Mouse (Mus musculus): ENCODE results near the gene Olfr704. TPM values are rescaled to one million over a fixed set of nuclear protein-coding genes. Genes with fewer than 3 reads are reported as not detected.

Olfr704 gene
- polyA plus RNA-seq (2012; rRNA removed) = not detected in 2 replicates

GRCm38 (mm10) chr7:106862885-106863284 lies at the start of gene Olfr704:
TSS of gene Olfr704 (plus strand) at chr7:106863185.

GRCm38 (mm10) chr7:106813829-106814228 lies 49.2 kb upstream of the Olfr704 start, which contains the start of gene Olfr701:
TSS of gene Olfr701 (plus strand) at chr7:106814129.

GRCm38 (mm10) chr7:106833793-106834192 lies 29.2 kb upstream of the Olfr704 start, which contains the start of gene Olfr702:
TSS of gene Olfr702 (minus strand) at chr7:106833893.

GRCm38 (mm10) chr7:106843060-106843459 lies 19.9 kb upstream of the Olfr704 start, which contains the start of gene Olfr703:
TSS of gene Olfr703 (plus strand) at chr7:106843360.

GRCm38 (mm10) chr7:106876791-106877190 lies 13.8 kb downstream of the Olfr704 start, which contains the start of gene Olfr705:
TSS of gene Olfr705 (minus strand) at chr7:106876891.

GRCm38 (mm10) chr7:106888062-106888461 lies 25.1 kb downstream of the Olfr704 start, which contains the start of gene Olfr706:
TSS of gene Olfr706 (minus strand) at chr7:106888162.

GRCm38 (mm10) chr7:106901141-106901540 lies 38.2 kb downstream of the Olfr704 start, which contains the start of gene Olfr707:
TSS of gene Olfr707 (minus strand) at chr7:106901241.

GRCm38 (mm10) chr7:106907676-106908075 lies 44.7 kb downstream of the Olfr704 start, which contains the start of gene Olfr1532-ps1:
TSS of gene Olfr1532-ps1 (plus strand) at chr7:106908001.

Other genes with a start within 250 kb of the Olfr704 start
- not detected in 2 replicates for gene Olfr693, start 182.6 kb upstream of the Olfr704 start, polyA plus RNA-seq (2012; rRNA removed)
- not detected in 2 replicates for gene Olfr694, start 171.4 kb upstream of the Olfr704 start, polyA plus RNA-seq (2012; rRNA removed)
- gene Olfr695, start 146.8 kb upstream of the Olfr704 start, polyA plus RNA-seq (2012; rRNA removed) = not detected in 2 replicates
- not detected in 2 replicates for gene Olfr697, start 120.7 kb upstream of the Olfr704 start, polyA plus RNA-seq (2012; rRNA removed)
- gene Olfr698, start 107.8 kb upstream of the Olfr704 start, polyA plus RNA-seq (2012; rRNA removed) = not detected in 2 replicates
- not detected in 2 replicates for gene Olfr699, start 70.0 kb upstream of the Olfr704 start, polyA plus RNA-seq (2012; rRNA removed)
- gene Olfr700, start 54.4 kb upstream of the Olfr704 start, polyA plus RNA-seq (2012; rRNA removed) = not detected in 2 replicates
- gene Olfr701, start 49.1 kb upstream of the Olfr704 start, polyA plus RNA-seq (2012; rRNA removed) = not detected in 2 replicates
- not detected in 2 replicates for gene Olfr702, start 29.3 kb upstream of the Olfr704 start, polyA plus RNA-seq (2012; rRNA removed)
- 0.05 TPM in 1 of 2 replicates, not detected in the other for gene Olfr703, start 19.8 kb upstream of the Olfr704 start, polyA plus RNA-seq (2012; rRNA removed)
- gene Olfr705, start 13.7 kb downstream of the Olfr704 start, polyA plus RNA-seq (2012; rRNA removed) = not detected in 2 replicates
- gene Olfr706, start 25.0 kb downstream of the Olfr704 start, polyA plus RNA-seq (2012; rRNA removed) = not detected in 2 replicates
- gene Olfr707, start 38.1 kb downstream of the Olfr704 start, polyA plus RNA-seq (2012; rRNA removed) = not detected in 2 replicates
- gene Olfr1532-ps1, start 44.8 kb downstream of the Olfr704 start, polyA plus RNA-seq (2012; rRNA removed) = not detected in 2 replicates
- not detected in 2 replicates for gene Olfr709-ps1, start 69.0 kb downstream of the Olfr704 start, polyA plus RNA-seq (2012; rRNA removed)
- gene Olfr710, start 85.1 kb downstream of the Olfr704 start, polyA plus RNA-seq (2012; rRNA removed) = not detected in 2 replicates
- gene Olfr6, start 100.8 kb downstream of the Olfr704 start, polyA plus RNA-seq (2012; rRNA removed) = not detected in 2 replicates
- not detected in 2 replicates for gene Olfr711, start 112.3 kb downstream of the Olfr704 start, polyA plus RNA-seq (2012; rRNA removed)
- not detected in 2 replicates for gene Olfr2, start 142.9 kb downstream of the Olfr704 start, polyA plus RNA-seq (2012; rRNA removed)
- gene Olfr713, start 168.0 kb downstream of the Olfr704 start, polyA plus RNA-seq (2012; rRNA removed) = not detected in 2 replicates
- gene Olfr714, start 207.8 kb downstream of the Olfr704 start, polyA plus RNA-seq (2012; rRNA removed) = not detected in 2 replicates
- not detected in 2 replicates for gene Olfr17, start 230.0 kb downstream of the Olfr704 start, polyA plus RNA-seq (2012; rRNA removed)
- not detected in 2 replicates for gene Olfr715b, start 247.2 kb downstream of the Olfr704 start, polyA plus RNA-seq (2012; rRNA removed)